Mouse (Mus musculus) A20 (cell line): ENCODE data around the gene Sptbn4.
A peak's percentile ranks its signal among the peaks of the same experiment; 100 is the strongest.

Source experiments
- DNase-seq: peaks from one replicate; pipeline ENCODE4 v3.0.0-alpha.2; 2011; ENCODE audit warnings: low read depth, low spot score

The Sptbn4 gene

DNA sequence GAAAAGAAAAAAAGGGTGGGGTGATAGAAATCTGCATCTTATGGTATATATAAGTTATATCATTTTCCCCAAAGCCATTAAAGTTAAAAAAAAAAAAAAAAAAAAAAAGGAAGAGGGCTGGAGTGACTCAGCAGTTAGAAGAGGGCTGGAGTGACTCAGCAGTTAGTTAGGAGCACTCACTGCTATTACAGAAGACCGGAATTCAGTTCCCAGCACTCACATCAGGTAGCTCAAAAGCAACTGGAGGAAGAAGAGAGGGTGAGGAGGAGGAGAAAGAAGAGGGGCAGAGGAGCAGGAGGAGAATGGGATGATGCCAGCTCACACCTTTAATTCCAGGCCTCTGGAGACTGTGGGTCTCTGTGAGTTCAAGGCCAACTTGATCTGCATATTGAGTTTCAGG is 64.3 kb downstream of the Sptbn4 start:
- peak; percentile 56 for DNase-seq

- no peak for DNase-seq
Observed at GRCm38 (mm10) chr7:27381560-27381959, 65.9 kb downstream of the Sptbn4 start.

DNA sequence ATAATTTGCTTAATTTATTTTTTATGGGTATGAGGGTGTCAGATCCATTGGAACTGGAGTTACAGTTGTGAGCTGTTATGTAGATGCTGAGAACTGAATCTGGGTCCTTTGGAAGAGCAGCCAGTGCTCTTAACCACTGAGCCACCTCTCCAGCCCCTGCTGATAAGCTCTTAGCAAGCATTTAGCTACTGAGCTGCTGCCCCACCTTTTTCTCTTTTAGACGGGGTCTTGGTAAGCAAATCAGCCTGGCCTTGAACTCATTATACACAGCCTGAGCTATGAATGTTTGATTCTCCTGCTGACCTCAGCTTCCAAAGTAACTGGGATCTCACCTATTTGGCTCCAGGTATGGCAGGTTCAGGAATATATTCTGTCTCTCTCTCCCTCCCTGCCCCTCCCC is 66.5 kb downstream of the Sptbn4 start:
- DNase-seq = no peak

GRCm38 (mm10) chr7:27379836-27380235 is 67.7 kb downstream of the Sptbn4 start:
- DNase-seq = no peak

DNA sequence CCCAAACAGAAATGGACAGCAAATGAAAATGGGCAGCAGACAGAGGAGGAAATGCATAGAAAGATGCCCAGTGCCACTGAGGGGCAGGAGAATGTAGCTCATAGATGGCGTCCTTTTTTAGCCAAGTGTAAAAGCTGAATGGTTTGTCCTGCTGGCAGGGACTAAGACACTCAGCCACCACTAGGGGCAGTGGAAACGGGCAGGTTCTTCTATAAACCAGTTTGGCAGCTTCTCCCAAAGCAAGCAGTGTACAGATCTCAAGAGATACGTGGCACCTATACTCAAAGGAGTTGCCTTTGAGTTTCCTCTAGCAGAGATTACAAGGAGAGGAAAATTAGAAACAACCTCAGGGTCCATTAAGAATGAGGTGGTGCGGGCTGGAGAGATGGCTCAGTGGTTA is 69.1 kb downstream of the Sptbn4 start:
- DNase-seq = peak; percentile 54

DNA sequence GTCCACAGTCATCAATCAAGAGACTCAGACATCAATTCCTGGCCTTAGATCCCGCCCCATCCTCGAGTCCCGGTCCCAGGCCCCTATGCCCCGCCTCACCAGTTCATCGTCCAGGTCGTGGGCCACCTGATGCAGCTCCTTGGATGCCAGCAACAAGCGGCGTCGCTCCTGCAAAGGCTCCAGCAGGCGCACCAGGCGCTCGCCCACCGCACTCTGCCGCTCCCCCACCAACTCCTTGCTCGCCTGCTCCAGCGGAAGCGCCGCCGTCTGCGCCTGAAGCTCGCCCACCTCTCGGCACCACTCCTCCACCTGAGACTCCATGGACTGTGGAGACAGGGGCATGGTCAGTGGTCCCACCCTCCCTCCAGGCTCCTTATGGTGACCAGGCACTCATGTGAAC is 72.2 kb downstream of the Sptbn4 start:
- no peak for DNase-seq

- DNase-seq = no peak
Observed at GRCm38 (mm10) chr7:27371715-27372462, 75.6 kb downstream of the Sptbn4 start.

DNA sequence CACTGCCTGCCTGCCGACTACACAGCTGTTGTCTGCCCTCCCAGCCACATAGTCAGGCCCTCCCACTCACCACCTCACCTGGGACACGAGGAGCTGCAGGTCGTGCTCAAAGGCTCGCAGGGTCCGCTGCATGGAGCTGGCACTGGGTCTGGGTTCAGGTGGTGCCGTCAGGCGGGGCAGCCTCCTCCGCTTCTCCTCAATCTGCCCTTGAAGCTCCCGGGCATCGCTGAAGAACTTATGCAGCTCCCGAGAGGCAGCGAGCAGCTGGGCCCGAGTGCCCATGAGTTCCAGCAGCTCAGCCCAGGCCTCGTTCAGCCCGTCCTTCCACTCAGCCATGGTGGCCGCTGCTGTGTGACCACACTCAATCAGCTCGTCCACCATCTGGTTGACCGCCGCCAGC is 78.4 kb downstream of the Sptbn4 start:
- no peak for DNase-seq

- no peak for DNase-seq
Observed at GRCm38 (mm10) chr7:27367976-27368375, 79.5 kb downstream of the Sptbn4 start.

DNA sequence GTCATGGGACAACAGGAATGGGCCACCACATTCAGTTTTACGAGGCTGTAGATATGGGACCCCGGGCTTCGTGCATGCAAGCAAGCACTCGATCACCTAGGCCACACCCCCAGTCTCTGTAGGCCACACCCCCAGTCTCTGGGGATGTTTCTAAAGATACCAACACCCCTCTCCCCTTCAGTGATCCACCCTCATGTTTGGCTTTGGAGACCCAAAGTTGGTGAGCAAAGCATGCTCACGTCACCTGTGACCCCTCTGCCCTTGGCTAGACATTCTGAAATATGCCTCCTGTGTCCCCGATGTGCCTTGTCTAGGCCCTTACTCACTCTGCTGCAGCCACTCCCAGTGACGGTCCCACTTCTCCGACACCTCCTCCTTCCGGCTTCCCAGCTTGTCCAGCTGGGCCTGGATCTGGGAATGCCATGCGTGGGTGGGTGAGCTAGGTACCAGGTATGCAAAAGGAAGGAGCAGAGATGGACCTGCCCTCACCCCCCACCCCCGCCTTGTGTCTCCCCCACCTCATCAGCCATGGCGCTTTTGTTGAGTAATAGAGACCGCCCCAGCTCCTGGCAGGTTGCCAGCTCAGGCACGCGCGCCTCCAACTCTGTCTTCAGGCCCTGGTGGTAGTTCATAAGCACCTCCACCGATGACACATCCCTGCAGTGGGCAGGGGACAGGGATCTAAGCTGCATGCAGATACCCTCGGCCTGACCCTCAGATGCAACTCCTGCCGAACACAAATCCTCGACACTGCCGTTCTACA is 81.2 kb downstream of the Sptbn4 start:
- no peak for DNase-seq

GRCm38 (mm10) chr7:27364379-27364778 is 83.1 kb downstream of the Sptbn4 start:
- DNase-seq = no peak

DNA sequence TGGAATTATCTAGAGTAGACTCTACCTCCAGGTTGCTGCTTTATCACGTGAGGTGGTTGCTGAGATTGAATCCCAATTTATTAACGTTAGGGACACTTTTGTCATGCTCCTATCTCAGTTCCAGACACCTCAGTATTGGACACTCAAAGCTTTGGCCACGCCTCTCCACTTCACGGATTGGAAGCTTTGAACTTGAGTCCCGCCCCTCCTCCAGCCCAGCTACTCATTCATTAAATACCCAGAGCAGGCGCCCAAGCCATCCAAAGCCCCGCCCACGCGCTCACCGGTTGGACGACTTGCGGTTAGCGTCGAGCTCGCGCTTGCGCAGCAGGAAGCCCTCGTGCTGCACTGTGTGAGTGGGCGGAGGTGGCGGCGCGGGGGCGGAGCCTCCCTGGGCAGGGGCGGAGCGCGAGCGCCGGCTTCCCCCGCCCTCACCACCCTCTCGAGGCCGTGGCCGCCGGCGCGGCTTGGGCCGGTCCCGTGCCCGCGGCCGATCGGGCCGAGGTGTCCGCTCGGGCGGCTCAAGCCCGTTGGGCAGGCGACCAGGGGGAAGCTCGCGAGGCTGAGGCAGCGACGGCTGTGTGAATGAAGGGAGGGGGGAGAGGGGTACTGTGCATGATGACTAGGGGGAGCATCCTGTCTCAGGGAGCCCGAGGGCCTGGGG is 86.1 kb downstream of the Sptbn4 start:
- DNase-seq = peak; percentile 100

GRCm38 (mm10) chr7:27360749-27361148 is 86.7 kb downstream of the Sptbn4 start:
- no peak for DNase-seq

- no peak for DNase-seq
Observed at GRCm38 (mm10) chr7:27359706-27360358, 87.7 kb downstream of the Sptbn4 start.

DNA sequence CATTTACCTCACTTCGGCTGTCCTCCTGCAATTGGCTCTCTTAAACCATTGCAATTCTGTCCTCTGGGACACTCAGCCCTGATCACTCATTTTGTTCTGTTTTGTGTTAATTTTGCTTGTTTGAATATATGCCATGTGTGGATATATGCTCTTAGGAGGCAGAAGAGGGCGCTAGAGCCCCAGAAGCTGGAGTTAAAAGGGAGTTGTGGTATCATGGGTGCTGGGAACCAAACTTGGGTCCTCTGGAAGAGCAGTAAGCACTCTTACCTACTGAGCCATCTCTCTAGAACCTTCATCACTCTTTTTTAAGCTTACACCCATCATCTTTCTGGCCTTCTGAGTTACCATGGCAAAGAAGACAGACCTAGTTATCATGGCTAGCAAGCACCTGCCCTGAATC is 88.3 kb downstream of the Sptbn4 start:
- DNase-seq = no peak

- peak; percentile 89 for DNase-seq
Observed at GRCm38 (mm10) chr7:27357595-27357978, 89.9 kb downstream of the Sptbn4 start.

DNA sequence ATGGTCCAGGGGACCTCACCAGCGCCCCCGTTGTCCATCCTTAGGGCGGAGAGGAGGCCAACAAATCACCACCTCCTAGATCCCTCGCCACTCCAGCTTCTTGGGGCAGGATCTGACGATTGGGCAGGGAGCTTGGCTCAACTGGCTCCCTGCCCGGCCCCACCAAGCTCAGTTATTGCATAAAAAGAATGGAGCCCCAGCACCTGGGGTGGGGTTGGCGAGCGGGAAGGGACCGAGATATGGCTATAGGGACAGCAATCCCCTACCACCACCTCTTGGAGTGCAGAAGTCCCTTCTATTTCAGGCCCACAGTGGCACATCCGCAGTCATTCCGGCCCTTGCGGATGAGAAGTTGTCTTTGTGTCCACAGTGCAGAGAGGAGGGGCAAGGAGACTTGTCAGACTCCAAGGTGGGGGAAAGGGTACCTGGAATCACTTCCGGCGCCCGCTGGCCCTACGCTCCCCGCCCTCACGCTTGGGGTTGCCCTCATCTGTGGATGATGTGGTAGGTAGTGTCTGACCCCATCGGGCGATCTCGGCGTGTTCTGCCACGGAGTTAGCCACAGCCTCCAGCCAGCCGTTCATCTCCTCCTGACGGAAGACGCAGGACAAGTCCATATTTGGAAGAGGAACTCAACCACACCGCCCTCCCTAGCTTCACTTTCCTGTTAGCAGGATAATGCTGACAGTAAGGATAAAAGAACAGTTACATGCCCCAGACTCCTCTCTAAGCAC is 90.5 kb downstream of the Sptbn4 start, which contains the start of gene Gm20479:
Gene Gm20479, minus strand, starts transcription at position 559 of the 734 bp plus-strand sequence.
- peak; percentile 92 for DNase-seq

- peak; percentile 85 for DNase-seq
Observed at GRCm38 (mm10) chr7:27356248-27356647, 91.2 kb downstream of the Sptbn4 start.

- peak; percentile 94 for DNase-seq
Observed at GRCm38 (mm10) chr7:27355745-27356240, 91.7 kb downstream of the Sptbn4 start, which contains the start of gene Shkbp1. Gene Shkbp1 (minus strand): TSS chr7:27356019.

GRCm38 (mm10) chr7:27355261-27355660 is 92.2 kb downstream of the Sptbn4 start:
- no peak for DNase-seq

- DNase-seq = no peak
Observed at GRCm38 (mm10) chr7:27354783-27355182, 92.7 kb downstream of the Sptbn4 start.
